Mouse (Mus musculus): ENCODE measurements at regions not wholly inside any gene's neighbourhood (a gene's known extent, or its start where the extent isn't known, plus 50 kb on each side); places are given as distances from the start of the nearest gene placed in this dataset.

GRCm38 (mm10) chr15:31869673-31870417 is 268.2 kb downstream of the Fam173b start:
- TF ChIP-seq CTCF (IDR thresholded peaks at IDR 0.05; ENCODE audit: borderline replicate concordance, extremely low read depth, insufficient read depth, insufficient read length) (no peak), POLR2A (IDR thresholded peaks at IDR 0.05; ENCODE audit: borderline replicate concordance, extremely low read depth, insufficient read depth, insufficient read length, poor library complexity, severe bottlenecking) (no peak)
